Mouse (Mus musculus): ENCODE results near the gene Hnrnpl. TPM values are rescaled to one million over a fixed set of nuclear protein-coding genes. Genes with fewer than 3 reads are reported as not detected.

Gene Hnrnpl
- 82.0 and 88.6 TPM in 2 replicates for polyA plus RNA-seq (2015; fragmentation: Nextera tagmentation; extraction: Ambion mirVana)

GRCm38 (mm10) chr7:28808221-28808941 is at the start of gene Hnrnpl:
Hnrnpl (plus strand) TSS chr7:28808541.
- DNase-seq (no peak), ATAC-seq (peak; percentile 1; the same call in 1 of the 2 replicates)
- no peaks in the 10 kb centered on the region for H3K9me3 ChIP-seq (ENCODE audit: low read length)
- peak within 1 kb of the TSS; percentile 98 for H3K9ac ChIP-seq (replicated peaks)
- peak within 1 kb of the TSS; percentile 100 for H3K27ac ChIP-seq (ENCODE audit: low read depth)
- 4% methylated on average over 35 of the region's 35 CpGs for WGBS (ENCODE audit: insufficient replicate concordance)
- peak within 1 kb of the TSS; percentile 89 for H3K4me3 ChIP-seq (ENCODE audit: low read depth, low read length)
- no peaks in the 10 kb centered on the region for H3K27me3 ChIP-seq (ENCODE audit: insufficient read depth, low read length)
- peaks cover 7% of the 10 kb centered on the region for H3K36me3 ChIP-seq (replicated peaks; ENCODE audit: insufficient read depth, low read length)
- peaks cover 34% of the 10 kb centered on the region for H3K4me1 ChIP-seq (ENCODE audit: insufficient read depth)
- H3K4me2 ChIP-seq (ENCODE audit: low read depth, low read length), result peak within 1 kb of the TSS; percentile 92
- TF ChIP-seq CTCF (IDR thresholded peaks at IDR 0.05; ENCODE audit: low read depth), result no peak
- TF ChIP-seq EP300 (IDR thresholded peaks at IDR 0.05; ENCODE audit: low read depth), result no peak

- Histone ChIP-seq H3K27me3 (ENCODE audit: insufficient read depth, low read length) (peaks cover 11% of the 10 kb centered on the region), H3K4me3 (ENCODE audit: low read depth, low read length) (no peak overlapping the region), H3K4me1 (ENCODE audit: insufficient read depth) (peaks cover 3% of the 10 kb centered on the region; the same call in 1 of the 2 replicates), H3K36me3 (replicated peaks; ENCODE audit: insufficient read depth, low read length) (peaks cover 31% of the 10 kb centered on the region), H3K9ac (replicated peaks) (no peak overlapping the region), H3K4me2 (ENCODE audit: low read depth, low read length) (no peak overlapping the region), H3K27ac (ENCODE audit: low read depth) (no peak overlapping the region), H3K9me3 (ENCODE audit: low read length) (no peaks in the 10 kb centered on the region)
- DNase-seq (no peak), ATAC-seq (no peak)
- WGBS (ENCODE audit: insufficient replicate concordance), result 89% methylated on average over 12 of the region's 13 CpGs
- TF ChIP-seq CTCF (IDR thresholded peaks at IDR 0.05; ENCODE audit: low read depth) (no peak), EP300 (IDR thresholded peaks at IDR 0.05; ENCODE audit: low read depth) (no peak)
These were observed 49.7 kb upstream of the Hnrnpl start for GRCm38 (mm10) chr7:28758623-28759022.

- Histone ChIP-seq H3K4me1 (ENCODE audit: insufficient read depth) (peaks cover 12% of the 10 kb centered on the region), H3K27ac (ENCODE audit: low read depth) (no peak overlapping the region), H3K27me3 (ENCODE audit: insufficient read depth, low read length) (no peaks in the 10 kb centered on the region; the same call in 1 of the 2 replicates), H3K4me2 (ENCODE audit: low read depth, low read length) (no peak overlapping the region), H3K9ac (replicated peaks) (no peak overlapping the region), H3K9me3 (ENCODE audit: low read length) (no peaks in the 10 kb centered on the region), H3K36me3 (replicated peaks; ENCODE audit: insufficient read depth, low read length) (peaks cover 31% of the 10 kb centered on the region), H3K4me3 (ENCODE audit: low read depth, low read length) (no peak overlapping the region)
- TF ChIP-seq EP300 (IDR thresholded peaks at IDR 0.05; ENCODE audit: low read depth) (no peak), CTCF (IDR thresholded peaks at IDR 0.05; ENCODE audit: low read depth) (no peak)
- ATAC-seq (no peak), DNase-seq (no peak)
- WGBS (ENCODE audit: insufficient replicate concordance), result 84% methylated on average over 9 of the region's 9 CpGs
These were observed 46.4 kb upstream of the Hnrnpl start for GRCm38 (mm10) chr7:28761907-28762306.

GRCm38 (mm10) chr7:28765211-28765610 is 43.1 kb upstream of the Hnrnpl start:
- ATAC-seq, result no peak
- 69% methylated on average over 6 of the region's 6 CpGs for WGBS (ENCODE audit: insufficient replicate concordance)

GRCm38 (mm10) chr7:28766173-28766879 is 42.0 kb upstream of the Hnrnpl start, which contains the start of gene Sirt2:
Sirt2 (plus strand) TSS chr7:28766735.
- H3K4me2 ChIP-seq (ENCODE audit: low read depth, low read length), result peak within 1 kb of the TSS; percentile 89
- peak within 1 kb of the TSS; percentile 78 for H3K27ac ChIP-seq (ENCODE audit: low read depth)
- peak; percentile 89 for TF ChIP-seq EP300 (IDR thresholded peaks at IDR 0.05; ENCODE audit: low read depth)
- no peak for TF ChIP-seq CTCF (IDR thresholded peaks at IDR 0.05; ENCODE audit: low read depth)
- H3K9ac ChIP-seq (replicated peaks), result peak within 1 kb of the TSS; percentile 73
- H3K9me3 ChIP-seq (ENCODE audit: low read length), result no peaks in the 10 kb centered on the region
- peak within 1 kb of the TSS; percentile 73 for H3K4me3 ChIP-seq (ENCODE audit: low read depth, low read length)
- no peaks in the 10 kb centered on the region for H3K27me3 ChIP-seq (ENCODE audit: insufficient read depth, low read length)
- H3K4me1 ChIP-seq (ENCODE audit: insufficient read depth), result peaks cover 23% of the 10 kb centered on the region
- H3K36me3 ChIP-seq (replicated peaks; ENCODE audit: insufficient read depth, low read length), result peaks cover 10% of the 10 kb centered on the region
- 1% methylated on average over 45 of the region's 45 CpGs for WGBS (ENCODE audit: insufficient replicate concordance)
- DNase-seq, result peak; percentile 96
- peak; percentile 98 for ATAC-seq

More at GRCm38 (mm10) chr7:28765211-28765610, 43.1 kb upstream of the Hnrnpl start:
- no peak for DNase-seq
- Histone ChIP-seq H3K9ac (replicated peaks) (peak overlapping the region; percentile 66; the same call in 1 of the 2 replicates), H3K27ac (ENCODE audit: low read depth) (peak overlapping the region; percentile 78), H3K36me3 (replicated peaks; ENCODE audit: insufficient read depth, low read length) (peaks cover 14% of the 10 kb centered on the region), H3K27me3 (ENCODE audit: insufficient read depth, low read length) (no peaks in the 10 kb centered on the region), H3K4me3 (ENCODE audit: low read depth, low read length) (peak overlapping the region; percentile 73), H3K9me3 (ENCODE audit: low read length) (no peaks in the 10 kb centered on the region), H3K4me1 (ENCODE audit: insufficient read depth) (peaks cover 23% of the 10 kb centered on the region), H3K4me2 (ENCODE audit: low read depth, low read length) (peak overlapping the region; percentile 89)
- TF ChIP-seq EP300 (IDR thresholded peaks at IDR 0.05; ENCODE audit: low read depth) (no peak), CTCF (IDR thresholded peaks at IDR 0.05; ENCODE audit: low read depth) (no peak)

- TF ChIP-seq EP300 (IDR thresholded peaks at IDR 0.05; ENCODE audit: low read depth) (no peak), CTCF (IDR thresholded peaks at IDR 0.05; ENCODE audit: low read depth) (no peak)
- Histone ChIP-seq H3K9me3 (ENCODE audit: low read length) (no peaks in the 10 kb centered on the region), H3K9ac (replicated peaks) (peak overlapping the region; percentile 73), H3K4me1 (ENCODE audit: insufficient read depth) (peaks cover 23% of the 10 kb centered on the region), H3K27ac (ENCODE audit: low read depth) (no peak overlapping the region), H3K4me3 (ENCODE audit: low read depth, low read length) (peak overlapping the region; percentile 73), H3K36me3 (replicated peaks; ENCODE audit: insufficient read depth, low read length) (peaks cover 4% of the 10 kb centered on the region), H3K27me3 (ENCODE audit: insufficient read depth, low read length) (no peaks in the 10 kb centered on the region), H3K4me2 (ENCODE audit: low read depth, low read length) (peak overlapping the region; percentile 89)
- WGBS (ENCODE audit: insufficient replicate concordance), result 9% methylated on average over 14 of the region's 14 CpGs
- DNase-seq (no peak), ATAC-seq (no peak)
These were observed 41.4 kb upstream of the Hnrnpl start for GRCm38 (mm10) chr7:28766910-28767309.
